Mouse (Mus musculus): ENCODE measurements around the gene Lyar. TPM values are rescaled to one million over a fixed set of nuclear protein-coding genes. Genes with fewer than 3 reads are reported as not detected.

The Lyar gene
- 5.5 and 113 TPM in 2 replicates for polyA plus RNA-seq (2012; ENCODE audit: insufficient read depth, low replicate concordance)

- Histone ChIP-seq H3K27me3 (replicated peaks) (no peaks in the 10 kb centered on the region), H3K4me3 (replicated peaks) (peak within 1 kb of the TSS; percentile 92), H3K4me1 (peaks cover 53% of the 10 kb centered on the region), H3K36me3 (replicated peaks; ENCODE audit: low read length) (peaks cover 56% of the 10 kb centered on the region), H3K9me3 (no peaks in the 10 kb centered on the region)
- TF ChIP-seq GATA1 (IDR thresholded peaks at IDR 0.05; ENCODE audit: borderline replicate concordance, low read length) (no peak), FLI1 (IDR thresholded peaks at IDR 0.05; ENCODE audit: low read length) (no peak)
Observed at GRCm38 (mm10) chr5:38220328-38220912, at the start of gene Lyar, which contains the start of gene Zbtb49. Gene Lyar (plus strand): TSS chr5:38220470. Gene Zbtb49 (minus strand): TSS chr5:38220457.

GRCm38 (mm10) chr5:38173766-38174165 is 46.5 kb upstream of the Lyar start:
- Histone ChIP-seq H3K4me3 (replicated peaks) (no peak overlapping the region), H3K27me3 (replicated peaks) (peaks cover 33% of the 10 kb centered on the region), H3K4me1 (no peaks in the 10 kb centered on the region), H3K9me3 (peaks cover 28% of the 10 kb centered on the region), H3K36me3 (replicated peaks; ENCODE audit: low read length) (no peaks in the 10 kb centered on the region)
- TF ChIP-seq GATA1 (IDR thresholded peaks at IDR 0.05; ENCODE audit: borderline replicate concordance, low read length) (no peak), FLI1 (IDR thresholded peaks at IDR 0.05; ENCODE audit: low read length) (no peak)

- H3K4me1 ChIP-seq = no peaks in the 10 kb centered on the region
- peaks cover 34% of the 10 kb centered on the region for H3K27me3 ChIP-seq (replicated peaks)
- no peak overlapping the region for H3K4me3 ChIP-seq (replicated peaks)
- TF ChIP-seq GATA1 (IDR thresholded peaks at IDR 0.05; ENCODE audit: borderline replicate concordance, low read length) = no peak
- no peak for TF ChIP-seq FLI1 (IDR thresholded peaks at IDR 0.05; ENCODE audit: low read length)
- H3K9me3 ChIP-seq = peaks cover 28% of the 10 kb centered on the region
- H3K36me3 ChIP-seq (replicated peaks; ENCODE audit: low read length) = no peaks in the 10 kb centered on the region
Observed at GRCm38 (mm10) chr5:38174256-38174912, 45.9 kb upstream of the Lyar start.

- Histone ChIP-seq H3K4me3 (replicated peaks) (no peak overlapping the region), H3K36me3 (replicated peaks; ENCODE audit: low read length) (no peaks in the 10 kb centered on the region), H3K27me3 (replicated peaks) (peaks cover 22% of the 10 kb centered on the region), H3K4me1 (no peaks in the 10 kb centered on the region), H3K9me3 (peaks cover 16% of the 10 kb centered on the region)
- TF ChIP-seq FLI1 (IDR thresholded peaks at IDR 0.05; ENCODE audit: low read length) (no peak), GATA1 (IDR thresholded peaks at IDR 0.05; ENCODE audit: borderline replicate concordance, low read length) (no peak)
Observed at GRCm38 (mm10) chr5:38184688-38185285, 35.5 kb upstream of the Lyar start.

- Histone ChIP-seq H3K36me3 (replicated peaks; ENCODE audit: low read length) (no peaks in the 10 kb centered on the region), H3K4me3 (replicated peaks) (no peak overlapping the region), H3K27me3 (replicated peaks) (peaks cover 20% of the 10 kb centered on the region), H3K9me3 (peaks cover 23% of the 10 kb centered on the region), H3K4me1 (no peaks in the 10 kb centered on the region)
- TF ChIP-seq GATA1 (IDR thresholded peaks at IDR 0.05; ENCODE audit: borderline replicate concordance, low read length) = no peak
- TF ChIP-seq FLI1 (IDR thresholded peaks at IDR 0.05; ENCODE audit: low read length) = no peak
Observed at GRCm38 (mm10) chr5:38187006-38187405, 33.3 kb upstream of the Lyar start.

- TF ChIP-seq GATA1 (IDR thresholded peaks at IDR 0.05; ENCODE audit: borderline replicate concordance, low read length) (no peak), FLI1 (IDR thresholded peaks at IDR 0.05; ENCODE audit: low read length) (no peak)
- Histone ChIP-seq H3K4me3 (replicated peaks) (no peak overlapping the region), H3K4me1 (peaks cover 5% of the 10 kb centered on the region; the same call in 1 of the 2 replicates), H3K9me3 (peaks cover 23% of the 10 kb centered on the region), H3K36me3 (replicated peaks; ENCODE audit: low read length) (no peaks in the 10 kb centered on the region), H3K27me3 (replicated peaks) (peaks cover 25% of the 10 kb centered on the region)
Observed at GRCm38 (mm10) chr5:38190907-38191306, 29.4 kb upstream of the Lyar start.

- Histone ChIP-seq H3K9me3 (peaks cover 5% of the 10 kb centered on the region), H3K27me3 (replicated peaks) (peaks cover 16% of the 10 kb centered on the region), H3K4me3 (replicated peaks) (no peak overlapping the region), H3K36me3 (replicated peaks; ENCODE audit: low read length) (peaks cover 15% of the 10 kb centered on the region), H3K4me1 (peaks cover 8% of the 10 kb centered on the region; the same call in 1 of the 2 replicates)
- no peak for TF ChIP-seq FLI1 (IDR thresholded peaks at IDR 0.05; ENCODE audit: low read length)
- TF ChIP-seq GATA1 (IDR thresholded peaks at IDR 0.05; ENCODE audit: borderline replicate concordance, low read length) = no peak
Observed at GRCm38 (mm10) chr5:38194946-38195345, 25.3 kb upstream of the Lyar start.

- H3K27me3 ChIP-seq (replicated peaks) = peaks cover 16% of the 10 kb centered on the region
- H3K4me3 ChIP-seq (replicated peaks) = no peak overlapping the region
- H3K4me1 ChIP-seq = peaks cover 8% of the 10 kb centered on the region; the same call in 1 of the 2 replicates
- TF ChIP-seq GATA1 (IDR thresholded peaks at IDR 0.05; ENCODE audit: borderline replicate concordance, low read length) (no peak), FLI1 (IDR thresholded peaks at IDR 0.05; ENCODE audit: low read length) (no peak)
- H3K9me3 ChIP-seq = no peaks in the 10 kb centered on the region
- peaks cover 24% of the 10 kb centered on the region for H3K36me3 ChIP-seq (replicated peaks; ENCODE audit: low read length)
Observed at GRCm38 (mm10) chr5:38195941-38196340, 24.3 kb upstream of the Lyar start.

GRCm38 (mm10) chr5:38196821-38197481 is 23.3 kb upstream of the Lyar start:
- H3K9me3 ChIP-seq = no peaks in the 10 kb centered on the region
- TF ChIP-seq GATA1 (IDR thresholded peaks at IDR 0.05; ENCODE audit: borderline replicate concordance, low read length) (no peak), FLI1 (IDR thresholded peaks at IDR 0.05; ENCODE audit: low read length) (no peak)
- no peak overlapping the region for H3K4me3 ChIP-seq (replicated peaks)
- peaks cover 14% of the 10 kb centered on the region for H3K27me3 ChIP-seq (replicated peaks)
- H3K36me3 ChIP-seq (replicated peaks; ENCODE audit: low read length) = peaks cover 34% of the 10 kb centered on the region
- peaks cover 8% of the 10 kb centered on the region; the same call in 1 of the 2 replicates for H3K4me1 ChIP-seq
